Mouse (Mus musculus): ENCODE measurements around the gene Psg19. TPM values are rescaled to one million over a fixed set of nuclear protein-coding genes. Genes with fewer than 3 reads are reported as not detected.
A peak's percentile ranks its signal among the peaks of the same experiment; 100 is the strongest.

Gene Psg19
- total RNA-seq (2012; rRNA removed) (not detected in 2 replicates), total RNA-seq (2014; rRNA removed) (not detected in 2 replicates), polyA plus RNA-seq (2012; ENCODE audit: insufficient read length, low read depth) (not detected in 2 replicates)

GRCm38 (mm10) chr7:18798420-18798819 is at the start of gene Psg19:
Psg19 (minus strand) TSS chr7:18798520.
- Histone ChIP-seq H3K4me2 (ENCODE audit: insufficient read depth, low read depth, poor library complexity, severe bottlenecking) (no peak within 1 kb of the TSS), H3K9ac (ENCODE audit: insufficient read depth, low read depth) (no peak within 1 kb of the TSS), H3K9me3 (replicated peaks; ENCODE audit: low read length) (no peaks in the 10 kb centered on the region), H3K27me3 (replicated peaks) (peaks cover 61% of the 10 kb centered on the region), H3K79me2 (replicated peaks; ENCODE audit: control insufficient read depth, extremely low read depth, insufficient read depth, poor library complexity, severe bottlenecking) (no peaks in the 10 kb centered on the region), H3K4me3 (replicated peaks in 1 of 3; ENCODE audit: low read depth in 2 of 3, low read length in 2 of 3, poor library complexity in 1 of 3) (no peak within 1 kb of the TSS), H3K36me3 (replicated peaks in 1 of 2; ENCODE audit: control insufficient read depth in 1 of 2, insufficient read depth in 1 of 2, low read length in 1 of 2) (no peaks in the 10 kb centered on the region), H3K27ac (ENCODE audit: insufficient read depth, low read depth) (no peak within 1 kb of the TSS), H3K4me1 (ENCODE audit: control insufficient read depth in 1 of 2, insufficient read depth in 2 of 2) (no peaks in the 10 kb centered on the region)
- in situ Hi-C loops (cut with MboI; ENCODE audit: low pct_ligation_motif_present, low pct_unique_long_range_greater_than_20kb, low sequenced_read_pairs) (no loop called here), dilution Hi-C loops (cut with MboI; ENCODE audit: extremely low pct_ligation_motif_present, extremely low pct_unique_long_range_greater_than_20kb, low sequenced_read_pairs) (no loop called here)
- DNase-seq (ENCODE audit: extremely low read depth): no peak
- TF ChIP-seq MXI1 (IDR thresholded peaks at IDR 0.05; ENCODE audit: low read depth, low read length): no peak

- DNase-seq (ENCODE audit: extremely low read depth): no peak
- dilution Hi-C loops (cut with MboI; ENCODE audit: extremely low pct_ligation_motif_present, extremely low pct_unique_long_range_greater_than_20kb, low sequenced_read_pairs): no loop called here
- Histone ChIP-seq H3K9me3 (replicated peaks; ENCODE audit: low read length) (no peaks in the 10 kb centered on the region), H3K4me2 (ENCODE audit: insufficient read depth, low read depth, poor library complexity, severe bottlenecking) (no peak overlapping the region), H3K36me3 (replicated peaks in 1 of 2; ENCODE audit: control insufficient read depth in 1 of 2, insufficient read depth in 1 of 2, low read length in 1 of 2) (no peaks in the 10 kb centered on the region), H3K27me3 (replicated peaks) (peaks cover 75% of the 10 kb centered on the region), H3K4me1 (ENCODE audit: control insufficient read depth in 1 of 2, insufficient read depth in 2 of 2) (0 out of 4 replicates have a peak, but pooled peaks cover 0 to 2% of the 10 kb centered on the region in 2 experiments), H3K27ac (ENCODE audit: insufficient read depth, low read depth) (no peak overlapping the region), H3K79me2 (replicated peaks; ENCODE audit: control insufficient read depth, extremely low read depth, insufficient read depth, poor library complexity, severe bottlenecking) (no peaks in the 10 kb centered on the region), H3K4me3 (replicated peaks in 1 of 3; ENCODE audit: low read depth in 2 of 3, low read length in 2 of 3, poor library complexity in 1 of 3) (no peak overlapping the region), H3K9ac (ENCODE audit: insufficient read depth, low read depth) (no peak overlapping the region)
- TF ChIP-seq USF2 (conservative IDR thresholded peaks at IDR 0.05; ENCODE audit: low read depth, low read length) (no peak), BHLHE40 (IDR thresholded peaks at IDR 0.05; ENCODE audit: low read depth, low read length) (no peak), TBP (conservative IDR thresholded peaks at IDR 0.05; ENCODE audit: low read depth, low read length) (no peak), UBTF (IDR thresholded peaks at IDR 0.05; ENCODE audit: low read depth, low read length) (no peak), CTCF (conservative IDR thresholded peaks at IDR 0.05 in 1 of 2, IDR thresholded peaks at IDR 0.05 in 1 of 2; ENCODE audit: low read depth in 2 of 2, low read length in 2 of 2) (0 out of 4 replicates have a peak, but pooled peaks of 1 of the 2 experiments have one; percentile 7), NELFE (IDR thresholded peaks at IDR 0.05; ENCODE audit: low read depth, low read length) (no peak), SMC3 (IDR thresholded peaks at IDR 0.05; ENCODE audit: low read depth, low read length) (no peak), MEF2A (IDR thresholded peaks at IDR 0.05; ENCODE audit: borderline replicate concordance, low read depth, low read length) (no peak)
- in situ Hi-C loops (cut with MboI; ENCODE audit: low pct_ligation_motif_present, low pct_unique_long_range_greater_than_20kb, low sequenced_read_pairs): no loop called here
Observed at GRCm38 (mm10) chr7:18844811-18845210, 46.5 kb upstream of the Psg19 start.

- no peaks in the 10 kb centered on the region for H3K9me3 ChIP-seq (replicated peaks; ENCODE audit: low read length)
- no peak overlapping the region for H3K9ac ChIP-seq (ENCODE audit: insufficient read depth, low read depth)
- no peak overlapping the region for H3K4me3 ChIP-seq (replicated peaks in 1 of 3; ENCODE audit: low read depth in 2 of 3, low read length in 2 of 3, poor library complexity in 1 of 3)
- no peak for DNase-seq (ENCODE audit: extremely low read depth)
- H3K27ac ChIP-seq (ENCODE audit: insufficient read depth, low read depth): no peak overlapping the region
- no peaks in the 10 kb centered on the region for H3K79me2 ChIP-seq (replicated peaks; ENCODE audit: control insufficient read depth, extremely low read depth, insufficient read depth, poor library complexity, severe bottlenecking)
- no peak overlapping the region for H3K4me2 ChIP-seq (ENCODE audit: insufficient read depth, low read depth, poor library complexity, severe bottlenecking)
- dilution Hi-C loops (cut with MboI; ENCODE audit: extremely low pct_ligation_motif_present, extremely low pct_unique_long_range_greater_than_20kb, low sequenced_read_pairs) (no loop called here), in situ Hi-C loops (cut with MboI; ENCODE audit: low pct_ligation_motif_present, low pct_unique_long_range_greater_than_20kb, low sequenced_read_pairs) (no loop called here)
- no peaks in the 10 kb centered on the region for H3K4me1 ChIP-seq (ENCODE audit: control insufficient read depth in 1 of 2, insufficient read depth in 2 of 2)
- TF ChIP-seq EP300 (IDR thresholded peaks at IDR 0.05; ENCODE audit: low read length) (no peak), RCOR1 (conservative IDR thresholded peaks at IDR 0.05; ENCODE audit: low read depth, low read length) (no peak), GABPA (IDR thresholded peaks at IDR 0.05; ENCODE audit: insufficient replicate concordance, low read depth, low read length) (no peak), USF1 (IDR thresholded peaks at IDR 0.05; ENCODE audit: low read depth, low read length) (no peak), MYC (IDR thresholded peaks at IDR 0.05; ENCODE audit: low read depth, low read length) (no peak)
- peaks cover 64% of the 10 kb centered on the region for H3K27me3 ChIP-seq (replicated peaks)
- no peaks in the 10 kb centered on the region for H3K36me3 ChIP-seq (replicated peaks in 1 of 2; ENCODE audit: control insufficient read depth in 1 of 2, insufficient read depth in 1 of 2, low read length in 1 of 2)
Observed at GRCm38 (mm10) chr7:18841174-18841567, 42.9 kb upstream of the Psg19 start.

All from CH12.LX (cell line).